Mouse (Mus musculus): ENCODE results near the gene Elane.

Gene Elane

GRCm38 (mm10) chr10:79928030-79928694, 42.1 kb downstream of the Elane start:
- in situ Hi-C loops (cut with MboI, MseI) = no loop called here

- in situ Hi-C loops (cut with MboI, MseI) = no loop called here
Measured at GRCm38 (mm10) chr10:79928907-79929701, 43.1 kb downstream of the Elane start.

DNA sequence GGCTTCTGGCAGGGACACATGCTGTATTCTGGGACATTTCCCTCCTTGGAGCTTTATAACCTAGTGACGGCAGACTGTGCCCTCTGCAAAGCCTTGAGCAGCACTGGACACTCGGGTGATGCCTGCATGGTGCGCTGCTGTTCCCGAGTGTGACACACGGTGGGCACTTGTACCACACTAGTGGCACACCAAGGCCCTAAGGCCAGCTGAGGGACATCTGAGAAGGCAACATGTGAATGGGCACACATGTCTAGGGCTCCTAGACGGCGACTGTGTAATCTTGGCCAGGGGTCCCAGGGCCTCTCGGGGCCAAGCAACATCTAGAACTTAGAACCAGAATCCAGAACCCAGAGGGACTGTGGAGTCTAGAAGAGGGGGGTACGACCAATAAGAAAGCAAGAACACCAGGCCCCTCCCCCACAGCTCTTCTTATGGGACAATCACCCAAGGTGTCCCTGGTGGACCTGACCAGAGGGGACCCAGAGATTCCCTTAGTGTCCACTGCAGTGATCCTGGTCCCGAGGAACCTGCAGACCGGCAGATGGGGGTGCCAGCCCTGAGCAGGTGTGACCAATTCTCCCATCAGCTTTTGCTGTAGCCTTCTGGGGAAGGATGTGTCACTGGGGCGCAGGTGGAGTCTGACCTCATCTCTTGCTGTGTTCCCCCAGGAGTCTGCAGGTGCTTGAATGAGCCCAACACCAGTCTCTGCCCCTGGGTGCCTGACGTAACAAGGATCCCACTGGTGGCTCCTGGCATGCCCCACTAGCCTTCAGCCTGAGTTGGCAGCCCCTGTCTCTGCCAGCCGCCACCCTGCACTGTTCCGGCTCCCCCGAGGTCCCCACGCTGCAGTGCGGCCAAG, 44.1 kb downstream of the Elane start:
- in situ Hi-C loops (cut with MboI, MseI) = no loop called here

DNA sequence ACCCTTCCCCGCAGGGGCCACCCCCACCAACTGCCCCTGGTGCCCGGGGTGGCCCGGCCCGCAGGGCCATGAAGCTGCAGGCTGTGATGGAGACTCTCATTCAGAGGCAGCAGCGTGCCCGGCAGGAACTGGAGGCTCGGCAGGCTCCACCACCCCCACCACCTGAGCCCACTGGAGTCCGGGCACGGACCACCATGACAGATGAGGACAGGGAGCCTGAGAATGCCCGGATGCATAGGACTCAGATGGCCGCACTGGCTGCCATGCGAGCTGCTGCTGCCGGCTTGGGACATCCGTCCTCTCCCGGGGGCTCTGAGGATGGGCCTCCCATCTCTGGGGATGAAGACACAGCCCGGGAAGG, 44.8 kb downstream of the Elane start:
- in situ Hi-C loops (cut with MboI, MseI) = no loop called here

DNA sequence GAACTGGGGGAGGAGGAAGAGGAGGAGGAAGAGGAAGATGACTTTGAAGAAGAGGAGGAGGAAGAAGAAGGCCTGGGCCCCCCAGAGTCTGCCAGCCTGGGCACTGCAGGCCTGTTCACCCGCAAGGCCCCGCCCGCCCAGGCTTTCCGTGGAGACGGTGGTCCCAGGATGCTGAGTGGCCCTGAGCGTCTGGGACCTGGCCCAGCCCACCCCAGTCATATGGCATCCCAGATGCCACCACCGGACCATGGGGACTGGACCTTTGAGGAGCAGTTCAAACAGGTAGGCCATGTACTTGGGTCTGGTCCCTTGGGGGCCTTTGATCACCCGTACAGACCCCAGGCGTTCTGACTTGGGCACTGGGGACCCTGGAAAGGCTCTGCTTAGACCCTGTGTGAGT, 45.8 kb downstream of the Elane start:
- in situ Hi-C loops (cut with MboI, MseI) = no loop called here

DNA sequence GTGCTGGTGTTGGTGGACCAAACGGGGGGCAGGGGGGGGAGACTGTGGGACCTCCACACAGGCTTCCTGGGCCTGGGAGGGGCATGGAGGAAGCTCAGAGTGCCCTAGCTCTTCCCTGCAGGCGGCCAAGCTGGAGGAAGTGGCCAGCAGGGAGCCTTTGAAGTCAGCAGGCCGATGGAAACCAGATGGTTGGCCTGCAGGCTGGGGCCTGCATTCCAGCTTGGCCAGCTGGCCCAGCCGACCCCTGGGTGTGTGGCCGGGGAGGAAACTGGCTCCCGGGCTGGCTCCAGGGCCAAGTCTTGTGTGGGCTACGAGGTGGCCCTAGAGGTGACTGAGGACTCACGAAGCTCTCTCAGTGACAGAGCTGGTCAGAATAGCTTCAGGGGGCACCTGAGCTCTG, 46.7 kb downstream of the Elane start:
- in situ Hi-C loops (cut with MboI, MseI) = no loop called here

- in situ Hi-C loops (cut with MboI, MseI) = no loop called here
Measured at GRCm38 (mm10) chr10:79933145-79933679, 47.2 kb downstream of the Elane start.

DNA sequence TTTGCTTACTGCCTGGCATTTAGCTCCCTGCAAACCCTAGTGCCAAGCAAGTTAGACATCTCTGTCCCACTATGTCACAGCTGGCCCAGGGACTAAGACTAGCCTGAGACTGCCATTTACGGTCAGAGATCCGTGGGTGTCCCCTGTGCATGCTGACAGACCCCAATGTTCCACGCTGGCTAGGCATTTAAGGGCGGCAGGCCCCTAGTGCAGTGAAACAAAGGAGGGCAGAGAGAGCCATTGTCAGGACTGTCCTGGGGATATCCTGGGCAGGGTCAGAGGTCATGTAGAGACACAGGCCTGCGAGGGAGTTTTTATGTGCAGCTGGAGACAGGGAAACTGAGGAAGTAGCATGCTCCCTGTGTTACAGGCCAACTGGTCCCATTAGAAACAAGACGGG, 47.8 kb downstream of the Elane start:
- in situ Hi-C loops (cut with MboI, MseI) = no loop called here

GRCm38 (mm10) chr10:79934272-79934721, 48.2 kb downstream of the Elane start:
- in situ Hi-C loops (cut with MboI, MseI) = no loop called here

GRCm38 (mm10) chr10:79934794-79935569, 48.9 kb downstream of the Elane start:
- in situ Hi-C loops (cut with MboI, MseI) = loop anchor here (5.0 kb wide), 1 partner anchor 38 kb away; no protein-coding TSS in a partner anchor

- in situ Hi-C loops (cut with MboI, MseI) = loop anchor here (5.0 kb wide), 1 partner anchor 39 kb away; no protein-coding TSS in a partner anchor
Measured at GRCm38 (mm10) chr10:79936284-79936910, 50.4 kb downstream of the Elane start.

DNA sequence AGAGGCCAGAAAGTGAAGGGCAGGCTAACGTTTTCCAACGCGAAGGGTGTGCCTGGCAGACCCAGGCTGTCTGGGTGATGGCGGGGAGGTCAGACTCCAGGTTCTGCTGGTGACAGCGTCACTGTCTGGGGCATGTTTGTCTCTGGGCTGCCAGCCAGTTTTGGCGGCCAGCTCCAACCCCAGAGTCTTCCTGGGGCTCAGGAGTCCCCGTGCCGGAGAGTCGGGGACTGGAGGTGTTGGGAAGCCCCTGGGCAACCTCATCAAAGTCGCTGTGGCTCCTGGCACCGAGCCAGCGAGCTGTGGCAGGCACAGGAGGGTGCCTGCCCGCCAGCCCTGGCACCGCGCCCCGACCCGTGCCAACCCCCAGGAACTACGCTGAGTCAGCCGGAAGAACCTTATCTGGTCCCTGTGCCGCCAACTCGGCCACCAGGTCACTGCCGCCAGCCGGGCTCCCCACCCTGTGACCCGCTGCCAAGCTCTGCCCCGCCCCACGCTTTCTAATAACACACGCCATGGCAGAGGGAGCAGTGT, 50.9 kb downstream of the Elane start:
- in situ Hi-C loops (cut with MboI, MseI) = loop anchor here (5.0 kb wide), 1 partner anchor 40 kb away; no protein-coding TSS in a partner anchor
